Mouse (Mus musculus) naive thymus-derived CD4-positive, alpha-beta T cell, adult 2 months (primary cell): ENCODE results near the gene Aacs.
A peak's percentile ranks its signal among the peaks of the same experiment; 100 is the strongest.

ENCODE experiments used
- DNase-seq: peaks from one replicate; pipeline ENCODE4 v3.0.0-alpha.2; 2011; ENCODE audit warnings: low read depth

Aacs gene

GRCm38 (mm10) chr5:125492379-125493092 lies 16.9 kb downstream of the Aacs start:
- no peak for DNase-seq

GRCm38 (mm10) chr5:125493093-125493423 lies 17.4 kb downstream of the Aacs start:
- DNase-seq = no peak

- no peak for DNase-seq
Measured at GRCm38 (mm10) chr5:125495655-125496054, 20.0 kb downstream of the Aacs start.

- peak; percentile 42 for DNase-seq
Measured at GRCm38 (mm10) chr5:125497821-125498600, 22.4 kb downstream of the Aacs start.

GRCm38 (mm10) chr5:125501505-125501904 lies 25.9 kb downstream of the Aacs start:
- DNase-seq = no peak

- DNase-seq = no peak
Measured at GRCm38 (mm10) chr5:125502186-125502585, 26.6 kb downstream of the Aacs start.

- DNase-seq = no peak
Measured at GRCm38 (mm10) chr5:125503628-125504027, 28.0 kb downstream of the Aacs start.

- DNase-seq = no peak
Measured at GRCm38 (mm10) chr5:125504692-125505091, 29.1 kb downstream of the Aacs start.

- DNase-seq = no peak
Measured at GRCm38 (mm10) chr5:125505968-125506367, 30.4 kb downstream of the Aacs start.

- DNase-seq = peak; percentile 52
Measured at GRCm38 (mm10) chr5:125507582-125507981, 32.0 kb downstream of the Aacs start.

- no peak for DNase-seq
Measured at GRCm38 (mm10) chr5:125508006-125508405, 32.4 kb downstream of the Aacs start.

- peak; percentile 80 for DNase-seq
Measured at GRCm38 (mm10) chr5:125509541-125509940, 33.9 kb downstream of the Aacs start.

GRCm38 (mm10) chr5:125515006-125515405 lies 39.4 kb downstream of the Aacs start:
- DNase-seq = no peak

GRCm38 (mm10) chr5:125518640-125519039 lies 43.0 kb downstream of the Aacs start:
- peak; percentile 22 for DNase-seq

- DNase-seq = peak; percentile 28
Measured at GRCm38 (mm10) chr5:125520930-125521590, 45.4 kb downstream of the Aacs start.

- DNase-seq = no peak
Measured at GRCm38 (mm10) chr5:125523361-125523760, 47.7 kb downstream of the Aacs start.

- peak; percentile 23 for DNase-seq
Measured at GRCm38 (mm10) chr5:125525516-125525915, 49.9 kb downstream of the Aacs start.

- peak; percentile 49 for DNase-seq
Measured at GRCm38 (mm10) chr5:125526464-125526863, 50.9 kb downstream of the Aacs start.

- DNase-seq = peak; percentile 60
Measured at GRCm38 (mm10) chr5:125529109-125529508, 53.5 kb downstream of the Aacs start.

GRCm38 (mm10) chr5:125531634-125532033 lies 56.0 kb downstream of the Aacs start, which contains the start of gene Tmem132b:
Gene Tmem132b (plus strand): TSS chr5:125531774.
- no peak for DNase-seq

GRCm38 (mm10) chr5:125532191-125532544 lies 56.6 kb downstream of the Aacs start:
- DNase-seq = no peak

- DNase-seq = no peak
Measured at GRCm38 (mm10) chr5:125532545-125533224, 57.1 kb downstream of the Aacs start.
